Mouse (Mus musculus) gastrocnemius, adult 8-10 months (tissue): Measurements from ENCODE around the gene Atp10b. TPM values are rescaled to one million over a fixed set of nuclear protein-coding genes. Genes with fewer than 3 reads are reported as not detected.

Experiments
- DNase-seq, 2 experiments: peaks; one replicate each; pipeline ENCODE4 v3.0.0; 2022; ENCODE audit warnings: low spot score in 2 of 2
- total RNA-seq, 4 experiments: library from RNA; stranded (reverse); gene quantifications; 2 replicates each; pipeline ENCODE4 v1.2.4; 2022

The Atp10b gene
- total RNA-seq, 4 experiments from 2014 or later = not detected

- DNase-seq = no peak
Measured at GRCm38 (mm10) chr11:43199358-43199757, 49.7 kb downstream of the Atp10b start.

GRCm38 (mm10) chr11:43200089-43200488 is 50.4 kb downstream of the Atp10b start:
- DNase-seq = no peak

- DNase-seq = no peak
Measured at GRCm38 (mm10) chr11:43203580-43203979, 53.9 kb downstream of the Atp10b start.

- no peak for DNase-seq
Measured at GRCm38 (mm10) chr11:43213134-43213533, 63.5 kb downstream of the Atp10b start.

GRCm38 (mm10) chr11:43213740-43214139 is 64.1 kb downstream of the Atp10b start:
- no peak for DNase-seq

GRCm38 (mm10) chr11:43217021-43217420 is 67.3 kb downstream of the Atp10b start:
- no peak for DNase-seq

- no peak for DNase-seq
Measured at GRCm38 (mm10) chr11:43230231-43230630, 80.6 kb downstream of the Atp10b start.

- DNase-seq = no peak
Measured at GRCm38 (mm10) chr11:43232073-43232472, 82.4 kb downstream of the Atp10b start.

- DNase-seq = no peak
Measured at GRCm38 (mm10) chr11:43236360-43237039, 86.8 kb downstream of the Atp10b start.

- DNase-seq = no peak
Measured at GRCm38 (mm10) chr11:43239804-43240203, 90.1 kb downstream of the Atp10b start.

GRCm38 (mm10) chr11:43253034-43253433 is 103.4 kb downstream of the Atp10b start:
- DNase-seq = no peak

GRCm38 (mm10) chr11:43255262-43255661 is 105.6 kb downstream of the Atp10b start:
- DNase-seq = no peak

GRCm38 (mm10) chr11:43257291-43257690 is 107.6 kb downstream of the Atp10b start:
- DNase-seq = no peak

GRCm38 (mm10) chr11:43257781-43258180 is 108.1 kb downstream of the Atp10b start:
- no peak for DNase-seq

- no peak for DNase-seq
Measured at GRCm38 (mm10) chr11:43263548-43264218, 114.0 kb downstream of the Atp10b start.

GRCm38 (mm10) chr11:43267505-43267904 is 117.8 kb downstream of the Atp10b start:
- DNase-seq = no peak

- DNase-seq = no peak
Measured at GRCm38 (mm10) chr11:43269503-43270255, 120.0 kb downstream of the Atp10b start.

- no peak for DNase-seq
Measured at GRCm38 (mm10) chr11:43270256-43270806, 120.7 kb downstream of the Atp10b start.

- DNase-seq = no peak
Measured at GRCm38 (mm10) chr11:43273896-43274295, 124.2 kb downstream of the Atp10b start.

GRCm38 (mm10) chr11:43297584-43297983 is 147.9 kb downstream of the Atp10b start:
- DNase-seq = no peak

- DNase-seq = no peak
Measured at GRCm38 (mm10) chr11:43311000-43311399, 161.3 kb downstream of the Atp10b start.
